Mouse (Mus musculus) megakaryocyte, adult 5-6 weeks (primary cell): ENCODE data around the gene Iqcf3. TPM values are rescaled to one million over a fixed set of nuclear protein-coding genes. Genes with fewer than 3 reads are reported as not detected.
"Not testable (repeated sequence)": the region's sequence is repeated elsewhere in the genome, so short reads cannot be mapped to it uniquely, and the experiment has no call there.

ENCODE experiments used
- ATAC-seq: 2 replicates; pipeline ENCODE4 v1.8.0; 2016; ENCODE audit warnings: mild to moderate bottlenecking, inconsistent platforms; ENCODE audit not compliant: poor library complexity, severe bottlenecking
- total RNA-seq, 2 experiments: library from RNA; stranded (forward) in 1 of 2; stranded (reverse) in 1 of 2; fragments of 153-499, 151-499 nt in 1 of 2; fragments of 221-1000, 200-1000 nt in 1 of 2; gene quantifications; 2 replicates each; pipeline versions ENCODE4 v1.2.3 to v1.2.4; 2015 to 2017

The Iqcf3 gene
- total RNA-seq (2015) (not detected in 2 replicates), total RNA-seq (2017) (not detected in 2 replicates)

GRCm38 (mm10) chr9:106561531-106561930, at the start of gene Iqcf3:
Iqcf3 (minus strand) TSS chr9:106561631.
- no peak for ATAC-seq

- ATAC-seq = no peak
Measured at GRCm38 (mm10) chr9:106610727-106611126, 49.3 kb upstream of the Iqcf3 start.

- ATAC-seq = 0 out of 2 replicates have a peak, but pooled peaks have one; percentile 38
Measured at GRCm38 (mm10) chr9:106600546-106600945, 39.1 kb upstream of the Iqcf3 start.

- ATAC-seq = no peak
Measured at GRCm38 (mm10) chr9:106598466-106598865, 37.0 kb upstream of the Iqcf3 start.

- no peak for ATAC-seq
Measured at GRCm38 (mm10) chr9:106595836-106596235, 34.4 kb upstream of the Iqcf3 start.

GRCm38 (mm10) chr9:106595402-106595801, 34.0 kb upstream of the Iqcf3 start:
- ATAC-seq = not testable (repeated sequence)

GRCm38 (mm10) chr9:106592158-106592557, 30.7 kb upstream of the Iqcf3 start:
- ATAC-seq = no peak

GRCm38 (mm10) chr9:106582552-106582951, 21.1 kb upstream of the Iqcf3 start:
- no peak for ATAC-seq

- no peak for ATAC-seq
Measured at GRCm38 (mm10) chr9:106580016-106580415, 18.6 kb upstream of the Iqcf3 start.

GRCm38 (mm10) chr9:106576112-106576511, 14.7 kb upstream of the Iqcf3 start:
- ATAC-seq = no peak

GRCm38 (mm10) chr9:106573366-106573765, 11.9 kb upstream of the Iqcf3 start:
- no peak for ATAC-seq

- no peak for ATAC-seq
Measured at GRCm38 (mm10) chr9:106572186-106572585, 10.8 kb upstream of the Iqcf3 start.

GRCm38 (mm10) chr9:106570896-106571295, 9.5 kb upstream of the Iqcf3 start, which contains the start of gene Iqcf4:
Iqcf4 (minus strand) TSS chr9:106570996.
- no peak for ATAC-seq

- peak; percentile 72 for ATAC-seq
Measured at GRCm38 (mm10) chr9:106566437-106566836, 5.0 kb upstream of the Iqcf3 start.

- no peak for ATAC-seq
Measured at GRCm38 (mm10) chr9:106564025-106564424, 2.6 kb upstream of the Iqcf3 start.

GRCm38 (mm10) chr9:106562291-106562690, 860 bp upstream of the Iqcf3 start:
- ATAC-seq = no peak

- ATAC-seq = no peak
Measured at GRCm38 (mm10) chr9:106534975-106535374, 26.5 kb downstream of the Iqcf3 start.

GRCm38 (mm10) chr9:106534296-106534695, 27.1 kb downstream of the Iqcf3 start:
- ATAC-seq = no peak

- peak; percentile 93 for ATAC-seq
Measured at GRCm38 (mm10) chr9:106531833-106532232, 29.6 kb downstream of the Iqcf3 start.

GRCm38 (mm10) chr9:106519909-106520308, 41.5 kb downstream of the Iqcf3 start:
- ATAC-seq = no peak

GRCm38 (mm10) chr9:106519433-106519832, 42.0 kb downstream of the Iqcf3 start:
- ATAC-seq = no peak

GRCm38 (mm10) chr9:106514273-106514672, 47.2 kb downstream of the Iqcf3 start, which contains the start of gene Iqcf5:
Iqcf5 (plus strand) TSS chr9:106514573.
- no peak for ATAC-seq

GRCm38 (mm10) chr9:106513566-106513965, 47.9 kb downstream of the Iqcf3 start:
- ATAC-seq = no peak
